Mouse (Mus musculus): ENCODE measurements around the gene Pdzrn3.

The Pdzrn3 gene

GRCm38 (mm10) chr6:101291944-101292343, 85.8 kb downstream of the Pdzrn3 start:
- in situ Hi-C loops (cut with MboI, MseI), result no loop called here

- in situ Hi-C loops (cut with MboI, MseI), result no loop called here
Observed at GRCm38 (mm10) chr6:101290160-101290559, 87.5 kb downstream of the Pdzrn3 start.

GRCm38 (mm10) chr6:101289428-101289827, 88.3 kb downstream of the Pdzrn3 start:
- in situ Hi-C loops (cut with MboI, MseI), result no loop called here

GRCm38 (mm10) chr6:101287566-101288173, 90.0 kb downstream of the Pdzrn3 start:
- in situ Hi-C loops (cut with MboI, MseI), result no loop called here

DNA sequence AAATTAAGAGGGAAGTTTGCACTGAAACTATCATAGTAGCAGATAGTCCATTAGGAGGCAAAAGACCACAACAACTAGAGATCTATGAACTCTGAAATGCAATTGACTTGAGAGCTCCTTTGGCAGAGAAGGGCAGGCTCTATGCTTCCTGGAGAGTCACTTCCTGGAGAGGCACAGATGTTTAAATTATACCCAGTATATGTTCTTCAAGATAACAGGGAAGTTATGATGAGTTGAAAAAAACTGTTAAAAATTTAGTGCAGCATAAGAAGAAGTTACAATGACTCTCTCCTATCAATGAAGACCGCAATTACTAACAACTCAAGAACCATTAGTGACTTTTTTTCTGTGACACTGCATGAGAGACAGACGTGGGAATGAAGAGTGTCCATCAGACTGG, 90.6 kb downstream of the Pdzrn3 start:
- in situ Hi-C loops (cut with MboI, MseI), result no loop called here

DNA sequence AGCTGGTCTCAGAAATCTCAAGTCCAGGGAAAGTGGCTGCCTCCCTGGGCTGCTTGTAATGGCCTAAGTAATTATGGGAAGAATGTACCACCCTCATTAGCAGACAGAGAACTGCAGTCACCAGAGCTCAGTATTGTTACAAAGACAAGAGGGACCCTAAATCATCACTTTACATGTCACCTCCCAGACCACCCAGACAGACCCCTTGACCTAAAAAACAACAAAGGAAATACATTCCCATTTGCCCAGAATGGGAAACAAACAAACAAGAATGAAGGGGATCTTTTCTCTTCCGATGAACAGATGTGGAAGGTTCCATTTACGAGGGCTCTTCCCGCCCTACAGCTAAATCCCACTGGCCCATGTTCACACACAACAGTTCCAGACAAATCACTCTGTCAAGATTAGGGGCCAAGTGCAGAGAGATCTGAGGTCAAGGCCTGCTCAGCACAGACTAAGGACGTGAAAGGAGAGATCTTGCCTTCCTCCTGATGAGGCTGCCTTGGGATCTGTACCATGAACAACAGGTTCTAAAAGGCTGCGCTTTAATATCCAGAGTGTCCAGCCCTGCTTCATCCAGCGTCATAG, 93.2 kb downstream of the Pdzrn3 start:
- in situ Hi-C loops (cut with MboI, MseI), result no loop called here

GRCm38 (mm10) chr6:101283891-101284290, 93.8 kb downstream of the Pdzrn3 start:
- in situ Hi-C loops (cut with MboI, MseI), result no loop called here

DNA sequence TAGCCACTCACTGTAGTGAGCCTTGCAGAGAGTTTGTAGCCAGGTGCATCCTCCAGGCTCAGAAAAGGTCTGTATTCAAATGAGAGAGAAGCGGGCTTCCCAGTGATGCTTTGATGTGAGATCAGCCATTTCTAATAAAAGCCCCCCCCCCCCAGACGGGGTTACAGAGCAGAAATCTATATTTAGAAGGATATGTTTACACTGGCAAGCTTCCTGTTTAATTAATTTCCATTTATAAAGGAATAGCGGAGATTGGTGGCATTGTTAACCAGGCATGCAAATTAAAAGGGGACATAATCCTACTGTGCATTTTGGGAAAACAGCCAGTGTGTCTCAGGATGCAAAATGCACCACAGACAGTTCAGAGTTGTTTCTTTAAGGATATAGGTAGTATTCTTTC, 96.1 kb downstream of the Pdzrn3 start:
- in situ Hi-C loops (cut with MboI, MseI), result no loop called here

DNA sequence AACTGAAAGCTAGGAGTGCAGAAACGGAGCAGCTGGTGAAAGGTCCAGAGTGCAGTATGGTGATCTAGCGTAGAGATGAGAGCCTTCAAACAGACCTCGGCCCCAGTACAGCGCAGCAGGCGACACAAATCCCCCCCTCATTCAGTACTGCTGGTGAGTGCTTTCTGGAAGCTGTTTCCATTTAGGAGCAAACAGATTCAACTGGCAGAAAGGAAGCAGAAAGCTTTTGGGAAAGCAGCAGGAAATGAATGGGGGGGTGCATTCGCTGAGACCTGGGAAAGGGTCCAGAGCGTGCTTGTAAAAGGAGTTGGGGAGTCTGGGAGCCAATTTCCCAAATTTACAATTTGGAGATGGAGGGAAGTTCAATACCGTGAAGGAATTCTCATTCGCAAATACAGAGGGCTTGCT, 96.9 kb downstream of the Pdzrn3 start:
- in situ Hi-C loops (cut with MboI, MseI), result no loop called here

DNA sequence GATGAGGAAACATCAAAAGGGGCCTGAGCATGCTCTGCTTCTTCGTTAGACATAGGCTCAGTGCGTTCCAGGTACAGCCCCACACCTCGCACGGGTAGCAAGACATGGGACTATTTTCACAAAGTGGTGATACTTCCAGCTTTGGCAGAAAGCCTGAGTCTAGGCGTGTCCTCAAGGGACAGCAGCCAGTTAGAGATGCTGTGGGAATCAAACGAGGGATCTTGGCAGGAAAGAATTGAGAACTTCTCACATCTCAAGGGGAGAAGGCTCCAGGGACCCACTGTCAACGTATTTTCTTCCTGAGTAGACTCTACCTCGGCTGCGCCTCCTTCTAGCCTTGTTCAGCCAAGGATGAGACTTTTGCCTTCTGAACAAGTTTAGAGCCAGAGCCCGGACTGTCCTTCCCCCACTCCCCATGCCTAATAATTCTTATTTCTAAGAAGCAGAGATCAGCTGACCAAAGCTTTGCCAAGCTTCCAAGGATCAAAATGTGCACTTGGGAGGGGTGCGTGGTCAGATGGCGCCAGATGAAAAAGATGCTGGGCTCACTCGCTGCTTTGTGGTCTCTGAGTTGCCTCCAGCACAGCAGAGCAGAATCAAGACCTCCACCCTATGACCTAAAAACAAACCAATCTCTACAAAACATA, 99.3 kb downstream of the Pdzrn3 start:
- in situ Hi-C loops (cut with MboI, MseI), result loop anchor here (10.0 kb wide), 1 partner anchor 256 kb away; no protein-coding TSS in a partner anchor

DNA sequence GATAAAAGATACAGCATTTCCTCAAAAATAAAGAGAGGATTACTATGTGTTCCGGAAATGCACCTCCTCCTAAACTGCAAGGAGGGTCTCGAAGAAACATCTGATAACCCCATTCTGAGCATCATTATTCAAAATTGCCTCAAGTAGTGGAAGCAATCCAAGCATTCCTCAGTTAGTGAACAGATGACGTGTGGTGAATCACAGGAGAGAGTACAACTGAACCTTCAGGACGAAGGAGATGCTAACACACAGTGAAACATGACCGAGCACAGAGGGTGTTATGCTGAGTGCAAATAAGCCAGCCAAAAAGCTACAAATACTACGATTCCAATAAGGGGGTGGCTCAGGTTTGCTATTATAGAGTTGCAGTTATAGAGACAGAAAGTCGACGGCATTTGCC, 101.4 kb downstream of the Pdzrn3 start:
- in situ Hi-C loops (cut with MboI, MseI), result loop anchor here (10.0 kb wide), 1 partner anchor 259 kb away; no protein-coding TSS in a partner anchor

DNA sequence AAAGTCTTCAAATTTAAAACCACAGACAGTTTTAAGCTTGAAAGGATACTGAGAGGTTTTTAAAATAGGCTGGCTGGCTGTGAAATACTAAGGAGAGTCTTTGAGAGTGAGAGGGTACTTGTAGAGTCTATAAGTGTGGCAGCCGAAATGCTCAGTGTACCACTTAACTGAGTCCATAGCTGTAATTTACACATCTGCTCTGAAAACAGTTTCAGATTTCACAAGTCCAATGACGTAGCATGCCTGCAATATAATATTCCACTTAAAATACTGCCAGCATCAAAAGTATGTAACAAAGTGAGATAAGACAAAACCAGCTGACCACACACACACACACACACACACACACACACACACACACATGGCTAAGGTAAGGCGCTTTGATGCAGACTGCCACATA, 101.9 kb downstream of the Pdzrn3 start:
- in situ Hi-C loops (cut with MboI, MseI), result loop anchor here (10.0 kb wide), 1 partner anchor 259 kb away; no protein-coding TSS in a partner anchor

DNA sequence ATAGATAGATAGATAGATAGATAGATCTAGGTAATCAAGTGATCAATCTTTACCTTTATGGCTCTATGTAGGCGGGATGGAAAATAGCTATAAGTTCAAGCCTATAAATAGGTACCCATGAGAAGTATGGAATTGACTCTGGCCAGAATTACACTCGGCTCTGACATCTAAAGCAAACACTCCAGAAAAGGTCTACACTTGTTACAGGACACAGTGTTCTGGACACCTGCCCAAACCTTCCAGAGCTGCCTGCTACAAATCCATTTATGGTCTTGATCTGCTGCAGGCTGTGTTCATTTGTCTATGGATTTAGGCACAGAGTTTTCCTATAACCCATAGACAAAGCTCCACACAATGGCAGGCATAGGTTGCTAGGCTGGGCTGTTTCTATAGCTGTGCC, 102.9 kb downstream of the Pdzrn3 start:
- in situ Hi-C loops (cut with MboI, MseI), result loop anchor here (10.0 kb wide), 1 partner anchor 260 kb away; no protein-coding TSS in a partner anchor

- in situ Hi-C loops (cut with MboI, MseI), result loop anchor here (10.0 kb wide), 1 partner anchor 263 kb away; no protein-coding TSS in a partner anchor
Observed at GRCm38 (mm10) chr6:101272256-101272655, 105.4 kb downstream of the Pdzrn3 start.

- in situ Hi-C loops (cut with MboI, MseI), result loop anchor here (10.0 kb wide), 1 partner anchor 263 kb away; no protein-coding TSS in a partner anchor
Observed at GRCm38 (mm10) chr6:101271378-101272135, 106.1 kb downstream of the Pdzrn3 start.

GRCm38 (mm10) chr6:101270095-101270826, 107.4 kb downstream of the Pdzrn3 start:
- in situ Hi-C loops (cut with MboI, MseI), result loop anchor here (10.0 kb wide), 1 partner anchor 265 kb away; no protein-coding TSS in a partner anchor

- in situ Hi-C loops (cut with MboI, MseI), result loop anchor here (10.0 kb wide), 1 partner anchor 265 kb away; no protein-coding TSS in a partner anchor
Observed at GRCm38 (mm10) chr6:101269335-101270094, 108.2 kb downstream of the Pdzrn3 start.

- in situ Hi-C loops (cut with MboI, MseI), result no loop called here
Observed at GRCm38 (mm10) chr6:101268266-101268665, 109.4 kb downstream of the Pdzrn3 start.

- in situ Hi-C loops (cut with MboI, MseI), result no loop called here
Observed at GRCm38 (mm10) chr6:101266787-101267186, 110.9 kb downstream of the Pdzrn3 start.

DNA sequence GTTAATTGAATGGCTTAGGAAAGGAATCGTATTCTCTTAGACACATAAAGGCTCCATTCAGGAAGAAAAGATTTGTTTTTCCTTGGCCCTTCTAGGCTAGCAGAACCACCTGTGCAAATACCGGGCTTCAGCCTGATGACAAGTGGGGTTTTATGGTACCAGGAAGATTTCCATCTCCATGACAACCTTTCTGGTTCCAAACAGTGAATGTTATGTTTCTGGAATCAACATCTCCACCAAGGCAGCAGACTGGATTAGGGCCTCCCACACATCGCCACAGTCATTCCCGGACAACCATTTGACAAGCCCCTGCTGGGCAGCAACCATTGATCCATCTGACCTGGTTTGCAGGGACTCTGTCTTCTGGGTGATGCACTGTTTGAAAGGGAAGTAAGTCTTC, 114.2 kb downstream of the Pdzrn3 start:
- in situ Hi-C loops (cut with MboI, MseI), result no loop called here
